Mouse (Mus musculus) embryonic facial prominence, embryonic 14.5 days (tissue): ENCODE data around the gene Frs2. TPM values are rescaled to one million over a fixed set of nuclear protein-coding genes. Genes with fewer than 3 reads are reported as not detected.
A peak's percentile ranks its signal among the peaks of the same experiment; 100 is the strongest.
"Not testable (repeated sequence)": the region's sequence is repeated elsewhere in the genome, so short reads cannot be mapped to it uniquely, and the experiment has no call there.

Experiments
- ATAC-seq: fragments of 200-750 bp; cut with Nextera tagmentation; 2 replicates; pipeline ENCODE4 v1.8.0; 2017; ENCODE audit warnings: low read depth, moderate number of reproducible peaks, moderate TSS enrichment
- DNase-seq: peaks from one replicate; pipeline ENCODE4 v3.0.0-alpha.2; 2015; ENCODE audit warnings: low spot score
- H3K27ac ChIP-seq: fragments of 300-500 bp; sonication (generic); replicated peaks from 2 replicates; pipeline ENCODE4 v1.5.1; 2014; ENCODE audit warnings: low read depth, mild to moderate bottlenecking, low read length, moderate library complexity
- H3K27me3 ChIP-seq: fragments of 300-500 bp; sonication (generic); replicated peaks from 2 replicates; pipeline ENCODE4 v1.6.1; 2014; ENCODE audit warnings: low read length; ENCODE audit not compliant: control insufficient read depth, insufficient read depth
- H3K36me3 ChIP-seq: fragments of 300-500 bp; sonication (generic); 2 replicates; pipeline ENCODE4 v1.6.1; 2014; ENCODE audit warnings: low read length, mixed read lengths; ENCODE audit not compliant: control insufficient read depth, insufficient read depth
- H3K4me1 ChIP-seq: fragments of 300-500 bp; sonication (generic); 2 replicates; pipeline ENCODE4 v1.6.1; 2014; ENCODE audit warnings: antibody characterized with exemption, low read length; ENCODE audit not compliant: control insufficient read depth, insufficient read depth
- H3K4me2 ChIP-seq: fragments of 300-500 bp; sonication (generic); 2 replicates; pipeline ENCODE4 v1.6.1; 2014; ENCODE audit warnings: low read depth, mild to moderate bottlenecking, low read length, moderate library complexity, mixed read lengths
- H3K4me3 ChIP-seq: fragments of 300-500 bp; sonication (generic); 2 replicates; pipeline ENCODE4 v1.5.1; 2014; ENCODE audit warnings: low read depth, mild to moderate bottlenecking, low read length
- H3K9ac ChIP-seq: fragments of 300-500 bp; sonication (generic); 2 replicates; pipeline ENCODE4 v1.6.1; 2014; ENCODE audit warnings: low read depth, mild to moderate bottlenecking, low read length, moderate library complexity, mixed read lengths
- H3K9me3 ChIP-seq: fragments of 300-500 bp; sonication (generic); 2 replicates; pipeline ENCODE4 v1.6.1; 2016; ENCODE audit warnings: low read length; ENCODE audit not compliant: control insufficient read depth
- WGBS: fragments of 180-500 bp; shearing (Covaris S2); extraction: QIAGEN DNeasy Blood & Tissue Kit; methylation state at CpG from one replicate; pipeline ENCODE4 v1.1.7; 2014; 5-methylcytosine and 5-hydroxymethylcytosine counted together
- polyA plus RNA-seq: library from polyadenylated mRNA; unstranded; fragments of >200 nt; fragmentation: Nextera tagmentation; extraction: Ambion mirVana; gene quantifications from 2 replicates; pipeline ENCODE4 v1.2.1, GENCODE M21; 2014

The Frs2 gene
- polyA plus RNA-seq, 1 experiment from 2014 or later: 22.6 TPM

- peak overlapping the region; percentile 85 for H3K9ac ChIP-seq
- peaks cover 6% of the 10 kb centered on the region; the same call in 1 of the 2 replicates for H3K4me1 ChIP-seq
- no peaks in the 10 kb centered on the region for H3K27me3 ChIP-seq
- H3K4me3 ChIP-seq: peak overlapping the region; percentile 87
- peaks cover 43% of the 10 kb centered on the region for H3K36me3 ChIP-seq
- no peak for ATAC-seq
- WGBS: 3% methylated on average over 15 of the region's 15 CpGs
- peak overlapping the region; percentile 88; the same call in 1 of the 2 replicates for H3K27ac ChIP-seq
- no peaks in the 10 kb centered on the region for H3K9me3 ChIP-seq
- peak overlapping the region; percentile 94 for H3K4me2 ChIP-seq
- no peak for DNase-seq
Observed at GRCm38 (mm10) chr10:117062894-117063253, 85.5 kb downstream of the Frs2 start.

GRCm38 (mm10) chr10:117055668-117056067 lies 92.7 kb downstream of the Frs2 start:
- ATAC-seq: no peak
- 87% methylated on average over 4 of the region's 4 CpGs for WGBS
- H3K4me3 ChIP-seq: no peak overlapping the region

GRCm38 (mm10) chr10:117049961-117050597 lies 98.3 kb downstream of the Frs2 start:
- Histone ChIP-seq H3K9me3 (no peaks in the 10 kb centered on the region), H3K9ac (no peak overlapping the region), H3K27ac (no peak overlapping the region), H3K4me3 (no peak overlapping the region), H3K27me3 (no peaks in the 10 kb centered on the region), H3K4me1 (peaks cover 7% of the 10 kb centered on the region; the same call in 1 of the 2 replicates), H3K4me2 (no peak overlapping the region), H3K36me3 (peaks cover 59% of the 10 kb centered on the region)
- no peak for DNase-seq
- no peak for ATAC-seq
- WGBS: 82% methylated on average over 4 of the region's 4 CpGs

More at GRCm38 (mm10) chr10:117055668-117056067, 92.7 kb downstream of the Frs2 start:
- Histone ChIP-seq H3K27ac (no peak overlapping the region), H3K4me1 (no peaks in the 10 kb centered on the region), H3K4me2 (no peak overlapping the region), H3K27me3 (no peaks in the 10 kb centered on the region), H3K9me3 (no peaks in the 10 kb centered on the region), H3K36me3 (peaks cover 99% of the 10 kb centered on the region), H3K9ac (no peak overlapping the region)
- DNase-seq: no peak

GRCm38 (mm10) chr10:117049253-117049652 lies 99.1 kb downstream of the Frs2 start:
- H3K4me2 ChIP-seq: no peak overlapping the region
- H3K36me3 ChIP-seq: peaks cover 51% of the 10 kb centered on the region
- WGBS: 76% methylated on average over 4 of the region's 4 CpGs
- no peak overlapping the region for H3K4me3 ChIP-seq
- ATAC-seq (no peak), DNase-seq (no peak)
- no peaks in the 10 kb centered on the region for H3K9me3 ChIP-seq
- H3K27ac ChIP-seq: no peak overlapping the region
- H3K4me1 ChIP-seq: peaks cover 7% of the 10 kb centered on the region; the same call in 1 of the 2 replicates
- H3K9ac ChIP-seq: no peak overlapping the region
- no peaks in the 10 kb centered on the region for H3K27me3 ChIP-seq

GRCm38 (mm10) chr10:117045175-117046056 lies 102.9 kb downstream of the Frs2 start, which contains the start of gene Lrrc10:
TSS of gene Lrrc10 (plus strand) at chr10:117045341.
- 0 out of 2 replicates have a peak, but pooled peaks have one; percentile 41 for ATAC-seq
- Histone ChIP-seq H3K9me3 (no peaks in the 10 kb centered on the region), H3K27me3 (no peaks in the 10 kb centered on the region), H3K27ac (no peak within 1 kb of the TSS), H3K4me3 (0 out of 2 replicates have a peak within 1 kb of the TSS, but pooled peaks have one; percentile 14), H3K4me2 (peak within 1 kb of the TSS; percentile 42), H3K9ac (peak within 1 kb of the TSS; percentile 52), H3K36me3 (peaks cover 13% of the 10 kb centered on the region; the same call in 1 of the 2 replicates), H3K4me1 (peaks cover 7% of the 10 kb centered on the region; the same call in 1 of the 2 replicates)
- 42% methylated on average over 40 of the region's 40 CpGs for WGBS
- DNase-seq: no peak

GRCm38 (mm10) chr10:117043497-117044166 lies 104.7 kb downstream of the Frs2 start:
- not testable (repeated sequence) for H3K4me3 ChIP-seq, H3K9ac ChIP-seq, H3K27ac ChIP-seq, H3K9me3 ChIP-seq, ATAC-seq, H3K36me3 ChIP-seq, H3K27me3 ChIP-seq, H3K4me1 ChIP-seq
- peak overlapping the region; percentile 38 for H3K4me2 ChIP-seq
- peak; percentile 36 for DNase-seq
- 44% methylated on average over 13 of the region's 16 CpGs for WGBS

- Histone ChIP-seq H3K4me3 (no peak overlapping the region), H3K27me3 (no peaks in the 10 kb centered on the region), H3K4me2 (no peak overlapping the region), H3K9me3 (no peaks in the 10 kb centered on the region), H3K27ac (no peak overlapping the region), H3K4me1 (peaks cover 7% of the 10 kb centered on the region; the same call in 1 of the 2 replicates), H3K9ac (no peak overlapping the region), H3K36me3 (no peaks in the 10 kb centered on the region)
- no peak for ATAC-seq
- no peak for DNase-seq
- 77% methylated on average over 14 of the region's 14 CpGs for WGBS
Observed at GRCm38 (mm10) chr10:117042295-117042694, 106.0 kb downstream of the Frs2 start.

GRCm38 (mm10) chr10:117040355-117040754 lies 108.0 kb downstream of the Frs2 start:
- peak; percentile 65 for DNase-seq

More at GRCm38 (mm10) chr10:117040355-117040754, 108.0 kb downstream of the Frs2 start:
- no peaks in the 10 kb centered on the region; the same call in 1 of the 2 replicates for H3K4me1 ChIP-seq
- H3K27me3 ChIP-seq: no peaks in the 10 kb centered on the region
- H3K4me2 ChIP-seq: no peak overlapping the region
- ATAC-seq: no peak
- H3K27ac ChIP-seq: no peak overlapping the region
- no peaks in the 10 kb centered on the region for H3K36me3 ChIP-seq
- no peaks in the 10 kb centered on the region for H3K9me3 ChIP-seq
- H3K4me3 ChIP-seq: no peak overlapping the region
- 69% methylated on average over 6 of the region's 6 CpGs for WGBS
- no peak overlapping the region for H3K9ac ChIP-seq
